Mouse (Mus musculus): ENCODE results near the gene Epn1. TPM values are rescaled to one million over a fixed set of nuclear protein-coding genes. Genes with fewer than 3 reads are reported as not detected.
A peak's percentile ranks its signal among the peaks of the same experiment; 100 is the strongest.

Epn1 gene
- polyA plus RNA-seq, 1 experiment from 2014 or later: 41.0 TPM

DNA sequence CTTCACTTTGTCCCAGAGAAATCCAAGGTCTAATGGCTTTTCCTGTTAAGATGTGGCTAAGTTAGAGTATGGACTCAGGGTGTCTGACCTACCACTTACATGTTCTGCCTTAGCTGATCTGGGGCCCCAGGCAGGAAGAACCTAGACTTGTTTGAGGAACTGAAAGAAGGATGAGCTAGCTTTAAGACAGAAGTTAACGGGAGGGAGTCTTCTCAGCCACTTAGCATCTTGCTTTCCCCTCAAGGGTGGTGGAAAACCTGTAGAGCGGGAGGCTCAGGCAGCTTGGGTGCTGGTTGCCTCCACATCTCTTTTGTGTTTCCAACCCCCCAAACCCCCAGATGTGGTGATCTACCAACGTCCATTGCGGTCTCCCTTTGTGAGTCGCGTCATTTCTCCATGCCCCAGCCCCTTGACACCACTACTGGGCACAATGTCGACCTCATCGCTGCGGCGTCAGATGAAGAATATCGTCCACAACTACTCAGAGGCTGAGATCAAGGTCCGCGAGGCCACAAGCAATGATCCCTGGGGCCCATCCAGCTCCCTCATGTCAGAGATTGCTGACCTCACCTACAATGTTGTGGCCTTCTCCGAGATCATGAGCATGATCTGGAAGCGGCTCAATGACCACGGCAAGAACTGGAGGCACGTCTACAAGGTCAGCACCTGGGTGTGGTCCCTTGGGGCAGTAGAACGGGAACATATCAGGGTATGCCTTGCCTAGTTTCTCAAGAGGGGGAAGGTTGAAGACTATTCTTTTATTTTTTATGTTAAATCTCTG is 3.5 kb downstream of the Epn1 start:
- no peaks in the 10 kb centered on the region for H3K27me3 ChIP-seq (ENCODE audit: control insufficient read depth, insufficient read depth, low read length)
- no peak overlapping the region for H3K27ac ChIP-seq (replicated peaks)
- DNase-seq (ENCODE audit: low spot score) (no peak), ATAC-seq (ENCODE audit: low FRiP score, low TSS enrichment) (no peak)
- no peaks in the 10 kb centered on the region for H3K9me3 ChIP-seq (ENCODE audit: control insufficient read depth, low read length)
- TF ChIP-seq EP300 (optimal IDR thresholded peaks at IDR 0.05): no peak
- 0 out of 2 replicates have a peak, but pooled peaks cover 2% of the 10 kb centered on the region for H3K4me1 ChIP-seq (replicated peaks; ENCODE audit: control insufficient read depth, insufficient read depth)
- no peak overlapping the region for H3K4me2 ChIP-seq (replicated peaks; ENCODE audit: low read depth)
- peaks cover 6% of the 10 kb centered on the region; the same call in 1 of the 2 replicates for H3K36me3 ChIP-seq (ENCODE audit: control insufficient read depth, insufficient read depth, low read length)
- H3K4me3 ChIP-seq (ENCODE audit: low read depth, low read length): no peak overlapping the region
- H3K9ac ChIP-seq (ENCODE audit: low read length): 0 out of 2 replicates have a peak overlapping the region, but pooled peaks have one; percentile 4
- 83% methylated on average over 18 of the region's 18 CpGs for WGBS

DNA sequence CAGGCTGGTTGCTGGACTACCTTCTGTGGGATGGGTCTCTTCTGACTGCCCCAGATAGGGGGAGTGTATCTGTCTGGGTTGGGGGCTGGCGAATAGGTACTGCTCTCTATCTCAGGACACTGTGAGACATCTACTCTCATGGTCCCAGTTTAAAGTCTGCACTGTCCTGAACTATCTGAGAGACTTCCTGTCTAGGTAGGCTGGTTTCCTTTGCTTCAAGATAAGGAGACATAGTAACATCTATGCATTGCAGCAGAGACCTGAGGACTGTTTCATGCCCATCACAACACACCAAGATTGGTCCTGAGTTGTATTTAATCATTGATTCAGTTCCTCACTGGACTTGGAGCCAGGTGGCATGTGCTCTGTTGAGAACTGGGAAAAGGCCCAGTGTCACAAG is 5.5 kb downstream of the Epn1 start:
- Histone ChIP-seq H3K27ac (replicated peaks) (no peak overlapping the region), H3K4me3 (ENCODE audit: low read depth, low read length) (no peak overlapping the region), H3K9me3 (ENCODE audit: control insufficient read depth, low read length) (no peaks in the 10 kb centered on the region), H3K36me3 (ENCODE audit: control insufficient read depth, insufficient read depth, low read length) (peaks cover 11% of the 10 kb centered on the region), H3K4me2 (replicated peaks; ENCODE audit: low read depth) (no peak overlapping the region), H3K9ac (ENCODE audit: low read length) (no peak overlapping the region), H3K27me3 (ENCODE audit: control insufficient read depth, insufficient read depth, low read length) (no peaks in the 10 kb centered on the region), H3K4me1 (replicated peaks; ENCODE audit: control insufficient read depth, insufficient read depth) (0 out of 2 replicates have a peak, but pooled peaks cover 2% of the 10 kb centered on the region)
- TF ChIP-seq CTCF (IDR thresholded peaks at IDR 0.05; ENCODE audit: low read depth) (no peak), EP300 (optimal IDR thresholded peaks at IDR 0.05) (no peak)
- DNase-seq (ENCODE audit: low spot score): no peak
- 85% methylated on average over 1 of the region's 1 CpGs for WGBS
- ATAC-seq (ENCODE audit: low FRiP score, low TSS enrichment): no peak

DNA sequence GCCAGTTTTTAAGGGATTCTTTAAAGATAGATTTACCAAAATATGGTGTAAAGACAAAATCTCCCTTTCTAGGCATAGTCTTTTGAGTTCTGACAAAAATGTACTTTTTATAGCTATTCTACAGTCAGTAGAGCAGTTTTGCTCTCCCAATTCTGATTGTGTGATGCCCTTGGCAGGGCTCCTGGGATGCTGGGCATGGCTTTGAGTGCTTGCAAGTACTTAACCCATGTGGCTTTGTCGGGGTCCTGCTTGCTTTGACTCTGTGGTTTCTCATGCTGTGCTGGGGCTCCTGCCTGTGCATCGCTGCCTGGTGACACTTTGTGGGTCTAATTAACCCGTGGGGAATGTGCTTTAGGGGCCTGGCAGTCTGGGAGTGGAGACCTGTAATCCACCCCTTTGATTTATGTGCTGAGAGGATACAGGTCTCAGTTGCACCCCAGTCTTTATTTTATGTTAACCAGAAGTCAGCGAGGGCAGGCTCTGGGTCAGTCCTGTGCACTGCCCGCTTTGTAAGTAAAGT is 6.9 kb downstream of the Epn1 start:
- ATAC-seq (ENCODE audit: low FRiP score, low TSS enrichment): no peak
- Histone ChIP-seq H3K4me2 (replicated peaks; ENCODE audit: low read depth) (no peak overlapping the region), H3K4me1 (replicated peaks; ENCODE audit: control insufficient read depth, insufficient read depth) (no peaks in the 10 kb centered on the region), H3K9ac (ENCODE audit: low read length) (no peak overlapping the region), H3K4me3 (ENCODE audit: low read depth, low read length) (no peak overlapping the region), H3K27me3 (ENCODE audit: control insufficient read depth, insufficient read depth, low read length) (no peaks in the 10 kb centered on the region), H3K27ac (replicated peaks) (no peak overlapping the region), H3K9me3 (ENCODE audit: control insufficient read depth, low read length) (no peaks in the 10 kb centered on the region), H3K36me3 (ENCODE audit: control insufficient read depth, insufficient read depth, low read length) (peaks cover 13% of the 10 kb centered on the region)
- TF ChIP-seq EP300 (optimal IDR thresholded peaks at IDR 0.05) (no peak), CTCF (IDR thresholded peaks at IDR 0.05; ENCODE audit: low read depth) (no peak)
- DNase-seq (ENCODE audit: low spot score): no peak
- WGBS: 75% methylated on average over 5 of the region's 5 CpGs

DNA sequence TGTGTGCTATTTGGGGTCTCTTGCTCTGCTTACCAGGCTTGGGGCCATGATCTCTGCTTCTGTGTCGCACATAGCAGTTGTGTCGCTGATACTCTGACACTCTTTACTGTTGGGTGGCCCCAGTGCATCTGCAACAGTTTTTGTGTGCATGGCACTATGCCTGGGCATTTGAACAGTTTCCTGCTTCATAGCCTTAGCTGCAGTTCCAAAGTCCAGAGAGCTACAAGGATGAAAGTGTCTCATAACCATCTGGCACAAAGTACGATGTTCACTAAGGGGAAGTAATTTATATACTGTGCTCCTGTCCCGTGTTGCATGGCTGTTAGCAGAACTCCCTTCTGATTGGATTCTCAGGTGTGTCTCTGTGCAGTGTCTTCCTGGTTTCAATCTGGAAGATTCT is 7.9 kb downstream of the Epn1 start:
- 67% methylated on average over 4 of the region's 4 CpGs for WGBS
- peaks cover 20% of the 10 kb centered on the region for H3K36me3 ChIP-seq (ENCODE audit: control insufficient read depth, insufficient read depth, low read length)
- ATAC-seq (ENCODE audit: low FRiP score, low TSS enrichment): peak; percentile 63

DNA sequence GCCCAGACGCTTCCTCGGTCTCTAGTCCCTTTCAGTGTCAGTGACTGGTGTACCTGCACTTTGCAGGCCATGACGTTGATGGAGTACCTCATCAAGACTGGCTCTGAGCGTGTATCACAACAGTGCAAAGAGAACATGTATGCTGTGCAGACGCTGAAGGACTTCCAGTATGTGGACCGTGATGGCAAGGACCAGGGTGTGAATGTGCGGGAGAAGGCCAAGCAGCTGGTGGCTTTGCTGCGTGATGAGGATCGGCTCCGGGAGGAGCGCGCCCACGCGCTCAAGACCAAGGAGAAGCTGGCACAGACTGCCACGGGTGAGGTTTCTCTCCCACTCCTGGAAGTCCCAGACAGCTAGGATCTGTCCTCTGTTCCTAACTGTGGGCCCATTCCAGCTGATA is 9.8 kb downstream of the Epn1 start:
- ATAC-seq (ENCODE audit: low FRiP score, low TSS enrichment): no peak
- Histone ChIP-seq H3K27ac (replicated peaks) (no peak overlapping the region), H3K36me3 (ENCODE audit: control insufficient read depth, insufficient read depth, low read length) (peaks cover 33% of the 10 kb centered on the region), H3K4me3 (ENCODE audit: low read depth, low read length) (no peak overlapping the region), H3K27me3 (ENCODE audit: control insufficient read depth, insufficient read depth, low read length) (no peaks in the 10 kb centered on the region), H3K4me2 (replicated peaks; ENCODE audit: low read depth) (no peak overlapping the region), H3K9me3 (ENCODE audit: control insufficient read depth, low read length) (no peaks in the 10 kb centered on the region), H3K4me1 (replicated peaks; ENCODE audit: control insufficient read depth, insufficient read depth) (no peaks in the 10 kb centered on the region), H3K9ac (ENCODE audit: low read length) (no peak overlapping the region)
- TF ChIP-seq CTCF (IDR thresholded peaks at IDR 0.05; ENCODE audit: low read depth): no peak
- no peak for TF ChIP-seq EP300 (optimal IDR thresholded peaks at IDR 0.05)
- no peak for DNase-seq (ENCODE audit: low spot score)
- 90% methylated on average over 15 of the region's 15 CpGs for WGBS

More for the DNA sequence above, 7.9 kb downstream of the Epn1 start:
- no peak overlapping the region for H3K27ac ChIP-seq (replicated peaks)
- DNase-seq (ENCODE audit: low spot score): no peak
- no peaks in the 10 kb centered on the region for H3K27me3 ChIP-seq (ENCODE audit: control insufficient read depth, insufficient read depth, low read length)
- TF ChIP-seq CTCF (IDR thresholded peaks at IDR 0.05; ENCODE audit: low read depth) (no peak), EP300 (optimal IDR thresholded peaks at IDR 0.05) (no peak)
- no peaks in the 10 kb centered on the region for H3K4me1 ChIP-seq (replicated peaks; ENCODE audit: control insufficient read depth, insufficient read depth)
- H3K9me3 ChIP-seq (ENCODE audit: control insufficient read depth, low read length): no peaks in the 10 kb centered on the region
- H3K4me3 ChIP-seq (ENCODE audit: low read depth, low read length): no peak overlapping the region
- H3K4me2 ChIP-seq (replicated peaks; ENCODE audit: low read depth): no peak overlapping the region
- H3K9ac ChIP-seq (ENCODE audit: low read length): no peak overlapping the region

Measured in stomach, postnatal 0 days (tissue).